Mouse (Mus musculus): Measurements from ENCODE around the gene Glra1.

DNA sequence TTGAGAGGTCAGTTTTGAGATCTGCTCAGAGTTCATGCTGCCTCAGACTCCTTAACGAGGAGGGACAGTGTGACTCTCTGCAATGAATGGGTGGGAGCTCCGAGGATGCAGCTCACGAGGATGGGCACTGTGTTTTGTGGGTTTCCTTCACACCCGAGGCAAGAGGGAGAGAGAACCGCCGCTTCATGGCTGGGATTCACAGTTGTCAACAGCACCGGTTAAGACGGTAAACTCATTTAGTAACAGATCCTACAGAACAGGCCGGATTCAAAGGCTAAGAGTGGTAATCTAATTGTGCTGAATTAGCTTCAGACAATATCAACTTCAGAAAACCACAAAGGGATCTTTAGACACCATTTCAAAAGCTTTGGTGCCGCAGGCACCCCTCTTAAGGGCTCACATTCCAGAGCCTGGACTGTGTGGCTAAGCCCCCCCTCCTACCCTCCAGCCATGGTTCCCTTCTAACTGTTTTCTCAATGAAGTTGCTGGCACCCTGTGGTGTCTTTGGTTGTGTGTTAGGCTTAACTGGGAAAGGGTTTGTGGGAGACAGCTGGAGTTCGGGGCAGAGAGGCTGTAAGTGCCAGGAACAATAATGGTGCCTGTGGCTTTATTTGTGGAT is 6.4 kb downstream of the Glra1 start:
- no peak for TF ChIP-seq EP300 (IDR thresholded peaks at IDR 0.05)
- TF ChIP-seq CTCF (IDR thresholded peaks at IDR 0.05) = no peak

Data from lung, postnatal 0 days (tissue).